Mouse (Mus musculus) olfactory bulb, adult 2 months (tissue): ENCODE data around the gene Fam53b.

Experiments used
- CTCF ChIP-seq: fragments of 200-500 bp; IDR thresholded peaks from 2 replicates; pipeline ENCODE4 v1.5.1; 2012; ENCODE audit warnings: low read depth, mild to moderate bottlenecking, low read length, moderate library complexity; ENCODE audit not compliant: insufficient read depth
- POLR2A ChIP-seq: fragments of 200-500 bp; IDR thresholded peaks from 2 replicates; pipeline ENCODE4 v1.6.1; 2012; ENCODE audit warnings: mild to moderate bottlenecking, low read depth, low read length, moderate library complexity; ENCODE audit not compliant: insufficient read depth

- TF ChIP-seq POLR2A (no peak), CTCF (no peak)
Measured at GRCm38 (mm10) chr7:132698737-132699136, 114.9 kb downstream of the Fam53b start.
